Mouse (Mus musculus) adrenal gland, adult 8-10 months (tissue): Measurements from ENCODE around the gene Cacng3. TPM values are rescaled to one million over a fixed set of nuclear protein-coding genes. Genes with fewer than 3 reads are reported as not detected.

ENCODE experiments used
- DNase-seq: peaks from one replicate; pipeline ENCODE4 v3.0.0; 2022
- total RNA-seq, 4 experiments: library from RNA; stranded (reverse); gene quantifications; 2 replicates each; pipeline ENCODE4 v1.2.4; 2022

Cacng3 gene
- total RNA-seq, 4 experiments from 2014 or later = 0.80 to 2.0 (median 1.4) TPM

- no peak for DNase-seq
Observed at GRCm38 (mm10) chr7:122723358-122723876, 53.1 kb downstream of the Cacng3 start.

- DNase-seq = no peak
Observed at GRCm38 (mm10) chr7:122726376-122726775, 56.1 kb downstream of the Cacng3 start.

- no peak for DNase-seq
Observed at GRCm38 (mm10) chr7:122728186-122728585, 57.9 kb downstream of the Cacng3 start.

- DNase-seq = no peak
Observed at GRCm38 (mm10) chr7:122728846-122729245, 58.6 kb downstream of the Cacng3 start.

- no peak for DNase-seq
Observed at GRCm38 (mm10) chr7:122735323-122735722, 65.0 kb downstream of the Cacng3 start.

- no peak for DNase-seq
Observed at GRCm38 (mm10) chr7:122738541-122738940, 68.2 kb downstream of the Cacng3 start.

GRCm38 (mm10) chr7:122740663-122741062 is 70.4 kb downstream of the Cacng3 start:
- DNase-seq = no peak

GRCm38 (mm10) chr7:122755920-122756603 is 85.8 kb downstream of the Cacng3 start:
- DNase-seq = no peak

- no peak for DNase-seq
Observed at GRCm38 (mm10) chr7:122758645-122759044, 88.4 kb downstream of the Cacng3 start.

GRCm38 (mm10) chr7:122764506-122764905 is 94.2 kb downstream of the Cacng3 start:
- no peak for DNase-seq

GRCm38 (mm10) chr7:122768292-122769020 is 98.2 kb downstream of the Cacng3 start:
- DNase-seq = no peak

GRCm38 (mm10) chr7:122779601-122780000 is 109.3 kb downstream of the Cacng3 start:
- DNase-seq = no peak

GRCm38 (mm10) chr7:122789929-122790328 is 119.6 kb downstream of the Cacng3 start:
- no peak for DNase-seq

- no peak for DNase-seq
Observed at GRCm38 (mm10) chr7:122793655-122794346, 123.5 kb downstream of the Cacng3 start.

GRCm38 (mm10) chr7:122795140-122795539 is 124.8 kb downstream of the Cacng3 start:
- DNase-seq = no peak

GRCm38 (mm10) chr7:122800821-122801220 is 130.5 kb downstream of the Cacng3 start:
- DNase-seq = no peak

- peak; percentile 25 for DNase-seq
Observed at GRCm38 (mm10) chr7:122803839-122804496, 133.7 kb downstream of the Cacng3 start.

- DNase-seq = no peak
Observed at GRCm38 (mm10) chr7:122806531-122806930, 136.2 kb downstream of the Cacng3 start.

GRCm38 (mm10) chr7:122813724-122814123 is 143.4 kb downstream of the Cacng3 start:
- no peak for DNase-seq

GRCm38 (mm10) chr7:122817565-122817964 is 147.3 kb downstream of the Cacng3 start:
- no peak for DNase-seq
